Mouse (Mus musculus) small intestine, adult 2 months (tissue): Measurements from ENCODE around the gene 4930432K21Rik. TPM values are rescaled to one million over a fixed set of nuclear protein-coding genes. Genes with fewer than 3 reads are reported as not detected.

ENCODE experiments used
- H3K27ac ChIP-seq: fragments of 200-500 bp; 2 replicates; pipeline ENCODE4 v1.5.1; 2012; ENCODE audit warnings: low read depth, low read length, control low read depth, inconsistent platforms; ENCODE audit not compliant: insufficient read depth
- H3K27me3 ChIP-seq: fragments of 200-500 bp; 2 replicates; pipeline ENCODE4 v1.6.1; 2012; ENCODE audit warnings: mild to moderate bottlenecking, moderate library complexity, low read length, inconsistent platforms; ENCODE audit not compliant: control insufficient read depth, insufficient read depth
- H3K36me3 ChIP-seq: fragments of 200-500 bp; 2 replicates; pipeline ENCODE4 v1.6.1; 2012; ENCODE audit warnings: mild to moderate bottlenecking, low read length, control low read depth, inconsistent platforms; ENCODE audit not compliant: control insufficient read depth, insufficient read depth
- H3K4me1 ChIP-seq: fragments of 200-500 bp; 2 replicates; pipeline ENCODE4 v1.6.1; 2012; ENCODE audit warnings: low read length, inconsistent platforms, mixed read lengths; ENCODE audit not compliant: control insufficient read depth, insufficient read depth, insufficient read length
- H3K4me3 ChIP-seq: fragments of 200-500 bp; 2 replicates; pipeline ENCODE4 v1.5.1; 2012; ENCODE audit warnings: low read depth, mild to moderate bottlenecking, control low read depth, inconsistent platforms, low read length, moderate library complexity
- CTCF ChIP-seq: fragments of 200-500 bp; IDR thresholded peaks from 2 replicates; pipeline ENCODE4 v1.5.1; 2012; ENCODE audit warnings: low read depth, mild to moderate bottlenecking, control low read depth, inconsistent platforms, low read length, moderate library complexity, mixed read lengths; ENCODE audit not compliant: insufficient replicate concordance, insufficient read length; ENCODE audit errors: extremely low read depth
- POLR2A ChIP-seq: fragments of 200-500 bp; IDR thresholded peaks from 2 replicates; pipeline ENCODE4 v1.6.1; 2012; ENCODE audit warnings: low read depth, mild to moderate bottlenecking, control low read depth, inconsistent platforms, low read length, moderate library complexity
- WGBS: fragments of 180-500 bp; shearing (Covaris S2); methylation state at CpG from one replicate; pipeline ENCODE4 v1.1.7; 2018; 5-methylcytosine and 5-hydroxymethylcytosine counted together
- polyA plus RNA-seq: library from polyadenylated mRNA; depleted of rRNA; stranded (reverse); fragments of >200 nt; gene quantifications from 2 replicates; pipeline ENCODE4 v1.2.3, GENCODE M21; 2012

The 4930432K21Rik gene
- polyA plus RNA-seq, 1 experiment: 0.22 TPM

DNA sequence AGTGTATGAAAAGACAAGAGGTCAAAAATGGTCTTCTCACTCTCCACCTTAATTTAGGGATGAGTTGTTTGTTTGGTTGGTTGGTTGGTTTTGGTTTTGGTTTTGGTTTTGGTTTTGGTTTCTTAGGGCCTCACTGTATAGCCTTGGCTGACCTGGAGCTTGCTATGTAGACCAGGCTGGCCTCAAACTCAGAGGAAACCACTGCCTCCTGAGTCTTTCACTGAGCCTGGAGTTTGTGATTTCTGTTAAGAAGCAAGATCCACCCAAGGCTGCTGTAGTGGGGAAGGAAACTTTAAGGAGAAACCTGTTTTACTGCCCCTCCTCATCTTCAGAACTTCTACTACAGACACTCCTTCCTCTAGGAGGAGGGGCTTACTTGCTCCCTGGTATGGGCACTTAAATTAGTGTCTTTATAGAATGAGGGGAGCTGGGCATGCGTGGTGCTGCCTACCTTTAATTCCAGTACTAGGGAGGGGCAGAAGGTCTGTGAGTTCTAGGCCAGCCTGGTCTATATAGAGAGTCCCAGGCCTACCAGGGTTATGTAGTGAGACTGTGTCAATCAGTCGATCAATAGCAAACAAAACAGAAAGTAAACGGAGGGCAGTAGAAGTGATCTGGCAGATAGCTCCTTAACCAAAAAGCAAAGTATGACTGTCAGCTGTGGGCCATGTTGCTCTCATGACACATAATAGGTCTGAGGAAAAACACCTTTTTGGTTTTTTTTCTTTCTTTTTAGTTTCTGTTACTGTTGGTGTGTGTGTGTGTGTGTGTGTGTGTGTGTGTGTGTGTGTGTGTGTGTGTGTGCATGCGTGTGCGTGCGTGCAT, 41.4 kb upstream of the 4930432K21Rik start:
- WGBS: 77% methylated on average over 6 of the region's 6 CpGs
- H3K4me1 ChIP-seq: peaks cover 25% of the 10 kb centered on the region
- H3K27ac ChIP-seq: no peak overlapping the region
- H3K27me3 ChIP-seq: no peaks in the 10 kb centered on the region
- H3K36me3 ChIP-seq: peaks cover 7% of the 10 kb centered on the region
- TF ChIP-seq CTCF: no peak
- no peak for TF ChIP-seq POLR2A
- H3K4me3 ChIP-seq: no peak overlapping the region

DNA sequence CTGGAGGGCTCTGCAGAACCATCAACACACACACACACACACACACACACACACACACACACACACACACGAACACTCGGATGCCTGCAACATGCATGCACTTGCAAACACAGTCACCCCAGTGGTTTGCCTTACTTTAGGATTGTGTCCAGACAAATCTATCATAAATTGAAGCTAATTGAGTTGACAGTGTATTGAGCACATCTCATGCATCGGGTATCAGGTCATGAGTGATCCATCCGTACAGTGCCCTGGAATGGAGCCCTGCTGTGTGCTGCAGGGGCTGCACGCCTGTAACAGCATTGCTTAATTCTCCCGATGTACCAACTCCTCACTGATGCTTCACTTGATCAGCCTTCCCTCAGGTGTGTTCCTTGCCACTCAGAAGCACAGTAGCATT, 32.2 kb upstream of the 4930432K21Rik start:
- Histone ChIP-seq H3K4me3 (no peak overlapping the region), H3K27ac (no peak overlapping the region), H3K27me3 (no peaks in the 10 kb centered on the region), H3K36me3 (no peaks in the 10 kb centered on the region), H3K4me1 (no peaks in the 10 kb centered on the region)
- no peak for TF ChIP-seq POLR2A
- WGBS: 90% methylated on average over 6 of the region's 6 CpGs

DNA sequence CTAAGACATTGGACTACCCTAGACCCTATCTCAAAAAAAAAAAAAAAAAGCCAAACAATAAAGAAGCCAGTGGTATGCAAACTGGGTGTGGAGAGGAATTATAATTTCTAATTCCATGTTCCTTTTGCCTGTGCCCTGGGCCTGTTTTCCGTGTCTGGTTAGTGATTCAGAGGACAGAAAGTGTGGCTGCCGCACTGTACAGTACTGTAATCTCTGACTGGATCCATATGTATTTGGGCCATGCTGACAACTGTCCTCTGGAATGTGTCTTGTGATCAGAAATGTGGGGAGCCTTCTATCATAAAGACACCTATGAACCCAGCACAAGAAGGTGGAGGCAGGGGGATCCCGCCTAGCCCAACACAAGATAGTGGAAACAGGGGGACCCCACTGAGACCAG, 25.7 kb upstream of the 4930432K21Rik start:
- Histone ChIP-seq H3K4me1 (no peaks in the 10 kb centered on the region), H3K36me3 (no peaks in the 10 kb centered on the region), H3K27me3 (no peaks in the 10 kb centered on the region), H3K27ac (no peak overlapping the region), H3K4me3 (no peak overlapping the region)
- TF ChIP-seq POLR2A (no peak), CTCF (no peak)
- 78% methylated on average over 3 of the region's 3 CpGs for WGBS

DNA sequence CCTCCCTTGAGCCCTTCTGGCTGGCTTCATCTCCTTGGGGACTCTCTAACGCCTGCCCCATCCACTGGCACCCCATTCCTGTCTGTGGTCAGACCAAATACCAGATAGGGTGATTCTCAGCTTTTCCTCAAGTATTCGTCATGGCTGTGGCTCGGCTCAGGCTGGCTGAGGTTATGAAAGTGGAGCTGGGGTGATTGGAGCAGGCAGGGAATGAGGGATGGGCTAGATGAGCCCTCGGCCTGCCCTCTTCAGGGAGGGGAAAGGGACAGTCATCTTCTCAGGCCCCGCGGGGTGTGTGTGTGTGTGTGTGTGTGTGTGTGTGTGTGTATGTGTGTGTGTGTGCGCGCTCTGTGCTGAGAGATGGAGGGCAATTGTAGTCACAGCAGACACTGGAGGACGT, 22.2 kb upstream of the 4930432K21Rik start, which contains the start of gene Podnl1:
Gene Podnl1, plus strand, starts transcription at position 334 of the 400 bp plus-strand sequence.
- Histone ChIP-seq H3K4me3 (peak within 1 kb of the TSS; percentile 21), H3K4me1 (no peaks in the 10 kb centered on the region), H3K27me3 (no peaks in the 10 kb centered on the region), H3K36me3 (no peaks in the 10 kb centered on the region), H3K27ac (peak within 1 kb of the TSS; percentile 11; the same call in 1 of the 2 replicates)
- TF ChIP-seq POLR2A: no peak
- TF ChIP-seq CTCF: no peak
- WGBS: 42% methylated on average over 9 of the region's 9 CpGs

DNA sequence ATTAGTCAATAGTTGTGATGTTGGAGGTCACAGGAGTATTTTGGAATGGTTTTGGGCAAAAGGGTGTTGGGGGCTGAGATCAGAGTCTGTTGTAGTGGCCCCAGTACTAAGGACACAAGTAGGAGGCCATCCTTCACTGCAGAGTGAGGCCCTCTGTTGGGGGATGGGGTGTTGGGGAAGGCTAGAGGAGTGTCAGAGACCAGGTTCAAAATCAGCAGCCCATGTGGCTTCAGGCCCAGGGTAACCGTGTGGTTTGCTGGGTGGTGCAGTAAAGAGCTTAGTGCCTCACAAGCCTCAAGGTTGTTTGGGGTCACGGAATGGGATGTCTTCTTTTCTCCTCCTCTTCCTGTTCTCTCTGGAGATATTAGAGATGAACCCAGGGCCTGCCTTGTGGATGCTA, 21.1 kb upstream of the 4930432K21Rik start:
- no peaks in the 10 kb centered on the region for H3K27me3 ChIP-seq
- H3K27ac ChIP-seq: 0 out of 2 replicates have a peak overlapping the region, but pooled peaks have one; percentile 2
- no peak for TF ChIP-seq CTCF
- no peak for TF ChIP-seq POLR2A
- H3K36me3 ChIP-seq: no peaks in the 10 kb centered on the region
- no peaks in the 10 kb centered on the region for H3K4me1 ChIP-seq
- 53% methylated on average over 2 of the region's 2 CpGs for WGBS
- no peak overlapping the region for H3K4me3 ChIP-seq

DNA sequence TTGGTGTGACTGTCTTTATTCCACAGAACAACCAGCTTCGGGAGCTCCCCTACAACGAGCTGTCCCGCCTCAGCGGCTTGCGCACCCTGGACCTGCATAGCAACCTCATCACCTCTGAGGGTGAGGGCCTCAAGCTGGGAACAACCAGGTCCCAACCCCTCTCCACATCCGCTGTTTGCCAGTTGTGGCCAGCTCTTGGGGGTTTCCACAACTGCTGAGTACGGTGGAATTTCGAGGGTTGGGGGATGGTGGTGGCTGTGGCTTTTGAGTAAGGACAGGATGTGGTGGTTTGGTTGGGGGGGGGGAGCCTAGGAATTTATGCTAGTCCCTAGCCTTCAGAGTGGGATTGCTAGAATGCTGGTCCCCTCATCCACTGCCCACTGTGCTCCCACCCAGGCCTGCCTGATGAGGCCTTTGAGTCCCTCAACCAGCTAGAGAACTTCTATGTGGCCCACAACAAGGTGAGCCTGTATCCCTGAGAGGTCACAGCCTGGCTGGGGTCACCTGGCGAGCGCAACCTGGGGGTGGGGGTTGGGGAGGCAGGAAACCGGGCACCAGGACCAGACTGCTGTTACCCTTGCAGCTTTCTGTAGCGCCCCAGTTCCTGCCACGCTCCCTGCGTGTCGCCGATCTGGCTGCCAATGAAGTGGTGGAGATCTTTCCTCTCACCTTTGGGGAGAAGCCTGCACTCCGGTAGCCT, 20.5 kb upstream of the 4930432K21Rik start:
- Histone ChIP-seq H3K27me3 (no peaks in the 10 kb centered on the region), H3K4me3 (peak overlapping the region; percentile 27), H3K36me3 (peaks cover 6% of the 10 kb centered on the region), H3K4me1 (no peaks in the 10 kb centered on the region), H3K27ac (no peak overlapping the region)
- no peak for TF ChIP-seq CTCF
- no peak for TF ChIP-seq POLR2A
- WGBS: 71% methylated on average over 17 of the region's 17 CpGs

DNA sequence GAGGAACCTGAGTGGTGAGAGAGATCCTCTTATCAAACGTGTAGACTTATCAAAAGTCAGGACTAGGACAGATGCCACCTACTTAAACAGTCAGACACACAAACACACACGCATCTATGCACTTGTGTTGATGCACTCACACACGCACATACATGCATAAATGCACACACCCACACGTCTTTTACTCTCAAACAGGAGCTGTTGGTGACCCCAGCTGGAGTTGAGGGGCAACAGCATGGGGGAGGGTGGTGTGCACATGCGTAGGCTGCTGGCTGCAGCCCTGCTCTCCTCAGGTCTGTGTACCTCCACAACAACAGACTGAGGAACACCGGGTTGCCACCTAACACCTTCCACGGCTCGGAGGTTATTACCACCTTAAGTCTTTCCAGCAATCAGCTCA, 19.5 kb upstream of the 4930432K21Rik start:
- no peaks in the 10 kb centered on the region for H3K27me3 ChIP-seq
- peaks cover 14% of the 10 kb centered on the region for H3K36me3 ChIP-seq
- no peak for TF ChIP-seq CTCF
- no peak for TF ChIP-seq POLR2A
- WGBS: 58% methylated on average over 8 of the region's 8 CpGs
- H3K4me3 ChIP-seq: peak overlapping the region; percentile 23; the same call in 1 of the 2 replicates
- H3K27ac ChIP-seq: no peak overlapping the region
- no peaks in the 10 kb centered on the region for H3K4me1 ChIP-seq
